Mouse (Mus musculus): ENCODE measurements around the gene Tmed10. TPM values are rescaled to one million over a fixed set of nuclear protein-coding genes. Genes with fewer than 3 reads are reported as not detected.

The Tmed10 gene
- polyA plus RNA-seq, 1 experiment from 2014 or later: 319 TPM

- Histone ChIP-seq H3K27me3 (replicated peaks) (no peaks in the 10 kb centered on the region), H3K9me3 (replicated peaks) (no peaks in the 10 kb centered on the region), H3K27ac (ENCODE audit: poor library complexity, severe bottlenecking) (no peak overlapping the region), H3K36me3 (no peaks in the 10 kb centered on the region), H3K4me2 (no peak overlapping the region), H3K9ac (no peak overlapping the region), H3K4me3 (no peak overlapping the region), H3K4me1 (replicated peaks) (peaks cover 52% of the 10 kb centered on the region)
- 47% methylated on average over 5 of the region's 5 CpGs for WGBS
- ATAC-seq (ENCODE audit: insufficient number of reproducible peaks, low FRiP score): no peak
Measured at GRCm38 (mm10) chr12:85393526-85393925, 18.9 kb upstream of the Tmed10 start.

GRCm38 (mm10) chr12:85391148-85391547 lies 16.5 kb upstream of the Tmed10 start:
- H3K4me1 ChIP-seq (replicated peaks): peaks cover 44% of the 10 kb centered on the region
- ATAC-seq (ENCODE audit: insufficient number of reproducible peaks, low FRiP score): no peak
- no peak overlapping the region for H3K27ac ChIP-seq (ENCODE audit: poor library complexity, severe bottlenecking)
- no peaks in the 10 kb centered on the region for H3K27me3 ChIP-seq (replicated peaks)
- no peaks in the 10 kb centered on the region for H3K36me3 ChIP-seq
- H3K4me3 ChIP-seq: no peak overlapping the region
- no peaks in the 10 kb centered on the region for H3K9me3 ChIP-seq (replicated peaks)
- WGBS: 83% methylated on average over 7 of the region's 7 CpGs
- H3K9ac ChIP-seq: no peak overlapping the region
- no peak overlapping the region for H3K4me2 ChIP-seq

DNA sequence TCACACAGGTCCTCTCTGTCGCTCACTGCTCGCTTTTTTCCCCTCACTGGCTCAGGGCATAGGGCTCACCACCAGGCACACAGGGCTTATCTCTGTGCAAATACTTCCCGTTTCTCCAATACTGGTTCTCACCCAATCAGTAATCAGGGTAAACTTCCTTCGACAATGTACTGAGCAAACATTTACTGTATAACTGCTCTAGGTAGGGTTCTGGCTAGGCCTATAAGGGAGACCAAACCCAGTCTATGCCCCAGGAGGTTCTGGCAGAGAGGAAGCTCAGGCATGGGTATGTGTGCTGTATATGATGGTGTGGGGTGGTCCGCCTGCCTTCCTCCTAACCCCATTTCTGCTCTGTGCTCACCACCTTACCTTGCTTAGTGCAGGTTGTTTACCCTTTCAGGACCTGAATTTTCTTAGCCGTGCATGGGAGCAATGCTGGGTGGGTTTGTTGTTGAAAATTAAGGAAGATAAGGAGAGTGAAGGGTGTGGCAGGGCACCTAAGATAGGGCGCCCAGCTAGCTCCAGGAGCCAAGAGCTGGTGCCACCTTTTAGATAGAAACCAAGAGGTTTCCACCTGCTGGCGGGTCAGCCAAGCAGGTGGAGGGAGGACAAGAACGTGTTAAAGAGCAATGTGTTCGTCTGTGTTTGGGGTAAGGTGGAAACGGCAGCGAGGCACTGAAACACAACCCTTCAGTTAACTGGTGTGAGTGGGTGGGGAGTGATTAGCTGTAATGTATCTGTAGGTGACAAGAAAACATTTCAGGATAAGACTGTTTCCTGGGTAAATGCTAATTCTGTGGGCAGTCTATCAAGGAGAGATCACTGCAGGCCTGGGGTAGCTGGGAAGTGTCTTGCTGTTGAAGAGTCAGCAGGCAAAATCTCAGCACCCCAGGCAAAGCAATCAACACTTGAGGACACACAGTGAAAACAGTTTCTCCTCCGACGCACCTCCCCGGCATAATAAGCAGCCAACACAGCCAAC lies 14.8 kb upstream of the Tmed10 start:
- Histone ChIP-seq H3K4me2 (no peak overlapping the region), H3K27me3 (replicated peaks) (no peaks in the 10 kb centered on the region), H3K9ac (no peak overlapping the region), H3K36me3 (no peaks in the 10 kb centered on the region), H3K27ac (ENCODE audit: poor library complexity, severe bottlenecking) (peak overlapping the region; percentile 52; the same call in 1 of the 2 replicates), H3K4me3 (no peak overlapping the region), H3K9me3 (replicated peaks) (no peaks in the 10 kb centered on the region), H3K4me1 (replicated peaks) (peaks cover 55% of the 10 kb centered on the region)
- peak; percentile 59; the same call in 1 of the 2 replicates for ATAC-seq (ENCODE audit: insufficient number of reproducible peaks, low FRiP score)
- 33% methylated on average over 15 of the region's 15 CpGs for WGBS

- Histone ChIP-seq H3K36me3 (no peaks in the 10 kb centered on the region), H3K4me2 (no peak overlapping the region), H3K4me3 (no peak overlapping the region), H3K4me1 (replicated peaks) (peaks cover 43% of the 10 kb centered on the region), H3K9me3 (replicated peaks) (no peaks in the 10 kb centered on the region), H3K27me3 (replicated peaks) (no peaks in the 10 kb centered on the region), H3K9ac (no peak overlapping the region), H3K27ac (ENCODE audit: poor library complexity, severe bottlenecking) (no peak overlapping the region)
- ATAC-seq (ENCODE audit: insufficient number of reproducible peaks, low FRiP score): no peak
- WGBS: 33% methylated on average over 5 of the region's 5 CpGs
Measured at GRCm38 (mm10) chr12:85385995-85386375, 11.3 kb upstream of the Tmed10 start.

DNA sequence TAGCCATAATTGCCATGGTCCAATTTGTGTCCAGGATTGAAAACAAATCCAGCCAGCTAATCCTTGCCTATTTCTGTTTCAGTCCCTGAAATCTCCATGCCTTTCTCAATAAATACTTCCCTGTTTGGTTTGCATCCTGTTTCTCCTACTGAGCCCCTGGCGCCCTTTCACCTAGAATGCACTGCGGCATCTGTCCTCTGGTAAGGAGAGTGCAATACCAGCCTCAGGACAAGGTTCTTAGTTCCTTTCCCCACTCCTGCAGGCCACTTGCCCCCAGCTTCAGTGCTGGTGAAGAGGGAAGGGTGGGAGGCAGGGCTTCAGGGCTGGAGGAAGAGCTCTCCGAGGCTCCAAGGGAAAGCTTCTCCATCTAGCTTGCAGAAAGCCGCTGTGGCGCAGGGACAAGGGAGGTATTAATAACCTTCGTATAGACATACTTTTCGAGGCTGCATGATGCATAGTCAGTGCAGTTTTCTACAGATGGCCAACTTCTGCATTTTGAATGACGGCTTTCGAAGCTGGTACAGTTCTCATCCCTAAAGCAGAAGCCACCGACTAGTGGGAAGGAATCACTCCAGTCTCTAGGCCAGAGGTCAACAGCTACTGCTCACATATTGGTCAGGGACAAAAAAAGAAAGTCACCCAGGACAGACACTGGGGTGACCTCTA lies 10.8 kb upstream of the Tmed10 start:
- no peak for ATAC-seq (ENCODE audit: insufficient number of reproducible peaks, low FRiP score)
- H3K27ac ChIP-seq (ENCODE audit: poor library complexity, severe bottlenecking): no peak overlapping the region
- no peak overlapping the region for H3K4me3 ChIP-seq
- H3K4me2 ChIP-seq: no peak overlapping the region
- 68% methylated on average over 10 of the region's 10 CpGs for WGBS
- H3K27me3 ChIP-seq (replicated peaks): no peaks in the 10 kb centered on the region
- no peak overlapping the region for H3K9ac ChIP-seq
- H3K36me3 ChIP-seq: no peaks in the 10 kb centered on the region
- H3K9me3 ChIP-seq (replicated peaks): no peaks in the 10 kb centered on the region
- H3K4me1 ChIP-seq (replicated peaks): peaks cover 44% of the 10 kb centered on the region

GRCm38 (mm10) chr12:85382761-85383680 lies 8.4 kb upstream of the Tmed10 start:
- H3K4me3 ChIP-seq: no peak overlapping the region
- H3K36me3 ChIP-seq: no peaks in the 10 kb centered on the region
- H3K27ac ChIP-seq (ENCODE audit: poor library complexity, severe bottlenecking): no peak overlapping the region
- H3K4me2 ChIP-seq: no peak overlapping the region
- ATAC-seq (ENCODE audit: insufficient number of reproducible peaks, low FRiP score): no peak
- WGBS: 61% methylated on average over 14 of the region's 14 CpGs
- H3K9ac ChIP-seq: no peak overlapping the region
- no peaks in the 10 kb centered on the region for H3K27me3 ChIP-seq (replicated peaks)
- H3K9me3 ChIP-seq (replicated peaks): no peaks in the 10 kb centered on the region
- peaks cover 28% of the 10 kb centered on the region for H3K4me1 ChIP-seq (replicated peaks)

DNA sequence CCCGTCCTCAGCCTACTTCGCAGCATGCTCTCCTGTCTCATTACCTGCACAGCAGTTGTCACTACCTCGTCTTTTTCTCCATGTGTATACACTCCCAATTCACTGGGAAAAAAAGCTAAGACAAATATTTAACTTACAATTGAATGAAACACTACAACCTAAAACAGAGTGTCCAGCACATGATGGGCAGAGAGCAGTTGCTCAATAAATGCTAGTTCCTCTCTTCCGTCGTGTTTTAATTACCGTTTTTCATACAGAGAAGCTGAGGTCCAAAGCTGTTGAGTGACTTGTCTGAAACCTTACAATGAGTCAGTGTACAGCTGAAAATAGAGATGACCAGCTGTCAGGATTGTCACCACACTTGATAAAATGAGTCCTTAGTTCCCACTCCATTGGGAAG lies 6.9 kb upstream of the Tmed10 start:
- Histone ChIP-seq H3K4me1 (replicated peaks) (peaks cover 27% of the 10 kb centered on the region), H3K4me3 (no peak overlapping the region), H3K27ac (ENCODE audit: poor library complexity, severe bottlenecking) (no peak overlapping the region), H3K9ac (no peak overlapping the region), H3K4me2 (no peak overlapping the region), H3K36me3 (no peaks in the 10 kb centered on the region), H3K9me3 (replicated peaks) (no peaks in the 10 kb centered on the region), H3K27me3 (replicated peaks) (no peaks in the 10 kb centered on the region)
- ATAC-seq (ENCODE audit: insufficient number of reproducible peaks, low FRiP score): no peak
- WGBS: 86% methylated on average over 6 of the region's 6 CpGs

GRCm38 (mm10) chr12:85380942-85381341 lies 6.3 kb upstream of the Tmed10 start:
- Histone ChIP-seq H3K4me1 (replicated peaks) (peaks cover 23% of the 10 kb centered on the region), H3K4me2 (no peak overlapping the region), H3K4me3 (no peak overlapping the region), H3K27ac (ENCODE audit: poor library complexity, severe bottlenecking) (no peak overlapping the region), H3K9me3 (replicated peaks) (no peaks in the 10 kb centered on the region), H3K27me3 (replicated peaks) (no peaks in the 10 kb centered on the region), H3K36me3 (no peaks in the 10 kb centered on the region), H3K9ac (no peak overlapping the region)
- ATAC-seq (ENCODE audit: insufficient number of reproducible peaks, low FRiP score): no peak
- 80% methylated on average over 7 of the region's 7 CpGs for WGBS

- Histone ChIP-seq H3K27me3 (replicated peaks) (no peaks in the 10 kb centered on the region), H3K27ac (ENCODE audit: poor library complexity, severe bottlenecking) (no peak overlapping the region), H3K4me3 (no peak overlapping the region), H3K4me2 (no peak overlapping the region), H3K36me3 (no peaks in the 10 kb centered on the region), H3K9me3 (replicated peaks) (no peaks in the 10 kb centered on the region), H3K9ac (no peak overlapping the region), H3K4me1 (replicated peaks) (peaks cover 17% of the 10 kb centered on the region)
- ATAC-seq (ENCODE audit: insufficient number of reproducible peaks, low FRiP score): no peak
- WGBS: 30% methylated on average over 1 of the region's 1 CpGs
Measured at GRCm38 (mm10) chr12:85380308-85380707, 5.7 kb upstream of the Tmed10 start.

GRCm38 (mm10) chr12:85378271-85378670 lies 3.6 kb upstream of the Tmed10 start:
- Histone ChIP-seq H3K4me1 (replicated peaks) (peaks cover 13% of the 10 kb centered on the region), H3K4me3 (no peak overlapping the region), H3K36me3 (no peaks in the 10 kb centered on the region), H3K27me3 (replicated peaks) (no peaks in the 10 kb centered on the region), H3K27ac (ENCODE audit: poor library complexity, severe bottlenecking) (no peak overlapping the region), H3K9me3 (replicated peaks) (no peaks in the 10 kb centered on the region), H3K9ac (no peak overlapping the region), H3K4me2 (no peak overlapping the region)
- WGBS: 79% methylated on average over 2 of the region's 2 CpGs
- no peak for ATAC-seq (ENCODE audit: insufficient number of reproducible peaks, low FRiP score)

All from heart, embryonic 12.5 days (tissue).